Mouse (Mus musculus): Measurements from ENCODE around the gene Pabpn1l.
"Not testable (repeated sequence)": the region's sequence is repeated elsewhere in the genome, so short reads cannot be mapped to it uniquely, and the experiment has no call there.

Gene Pabpn1l

DNA sequence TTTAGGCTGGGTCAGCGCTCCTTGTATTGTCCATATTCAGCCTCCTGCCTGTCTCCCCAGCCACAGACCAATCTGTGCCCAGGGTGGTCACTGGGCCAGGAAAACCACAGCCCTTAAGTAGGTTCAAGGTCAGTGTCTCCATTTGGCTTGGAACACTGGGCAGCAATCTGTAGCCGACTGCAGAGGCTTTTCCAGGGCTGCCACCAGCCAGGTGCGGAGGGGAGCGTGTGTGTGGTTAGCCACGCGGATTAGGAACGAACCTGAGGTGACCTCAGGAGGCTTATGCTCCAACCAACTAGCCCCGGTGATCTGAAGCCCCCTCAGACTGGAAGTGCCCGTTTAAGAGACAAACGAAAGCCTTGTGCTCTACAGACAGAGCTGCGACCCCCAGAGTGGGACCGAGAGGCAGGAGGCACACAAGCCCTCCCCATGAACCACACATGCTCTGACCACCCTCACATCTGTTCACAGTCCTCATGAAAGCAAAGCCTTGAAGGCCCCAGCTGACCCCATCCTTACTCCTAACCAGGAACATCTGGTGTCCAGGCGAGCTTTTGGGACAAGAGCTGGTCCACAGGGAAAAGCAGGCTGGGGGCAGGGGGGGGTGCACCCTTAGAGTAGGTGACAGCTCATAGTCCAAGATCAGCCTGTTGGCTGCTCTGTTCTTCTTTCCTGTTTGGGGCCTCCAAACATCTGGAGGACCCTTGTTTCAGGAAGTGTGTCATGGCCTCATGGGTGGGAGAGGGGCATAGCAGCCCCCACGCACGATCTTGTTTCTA is 25.8 kb upstream of the Pabpn1l start:
- DNase-seq (ENCODE audit: low spot score), result no peak

DNA sequence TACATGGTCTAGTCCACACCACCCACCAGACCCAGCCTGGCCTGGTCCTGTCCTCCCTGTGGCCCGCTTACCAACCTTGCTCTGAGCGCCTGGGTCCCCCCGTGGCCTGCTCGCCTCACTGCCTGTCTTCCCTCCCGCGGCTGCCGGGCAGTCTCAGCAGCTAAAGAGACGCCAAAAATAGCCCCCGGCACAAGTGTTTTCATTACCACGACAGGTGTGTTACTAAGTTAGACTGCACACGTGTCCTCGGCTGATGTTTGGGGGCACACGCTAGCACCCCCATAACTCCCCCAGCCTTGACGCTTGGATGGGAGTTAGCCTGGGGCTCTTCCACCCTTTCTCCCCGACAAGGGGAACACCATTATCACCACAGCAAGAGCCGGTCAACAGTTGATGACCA is 23.8 kb upstream of the Pabpn1l start:
- DNase-seq (ENCODE audit: low spot score), result no peak

DNA sequence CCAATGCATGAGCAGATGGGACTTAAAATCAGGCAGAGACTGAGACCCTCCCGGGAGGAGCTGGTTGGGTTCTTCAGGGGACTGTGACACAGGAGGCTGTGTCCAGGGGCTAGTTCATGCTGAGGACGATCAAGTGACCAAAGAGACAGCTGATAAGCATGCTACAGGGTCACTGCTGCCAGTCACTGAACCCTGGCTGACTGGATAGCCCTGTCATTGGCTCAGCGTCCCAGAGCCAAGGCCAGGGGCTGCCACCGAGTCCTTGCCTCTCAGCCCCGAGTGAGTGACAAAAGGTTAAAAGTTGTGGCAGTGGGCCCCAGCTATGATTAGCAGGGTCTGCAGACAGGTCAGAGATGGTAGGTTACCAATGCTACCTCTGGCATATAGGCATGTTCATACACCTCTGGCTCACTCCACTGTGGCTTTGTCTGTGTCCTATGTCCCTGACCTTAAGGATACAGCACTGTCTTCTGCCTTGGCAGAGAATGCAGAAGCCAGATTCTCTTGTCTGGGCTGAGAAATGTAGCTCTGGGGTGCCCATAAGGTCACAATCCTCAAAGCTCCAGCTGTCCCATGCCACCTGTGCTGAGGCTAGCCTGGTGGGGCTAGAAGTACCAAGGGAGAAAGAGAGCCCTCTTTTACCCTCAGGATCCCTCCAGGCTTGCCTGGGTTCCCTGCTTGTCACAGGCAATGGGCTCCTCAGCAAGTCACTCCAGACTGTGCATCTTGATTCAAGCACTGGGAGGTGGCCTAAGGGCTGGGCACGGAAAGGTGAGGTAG is 21.8 kb upstream of the Pabpn1l start:
- no peak for DNase-seq (ENCODE audit: low spot score)

DNA sequence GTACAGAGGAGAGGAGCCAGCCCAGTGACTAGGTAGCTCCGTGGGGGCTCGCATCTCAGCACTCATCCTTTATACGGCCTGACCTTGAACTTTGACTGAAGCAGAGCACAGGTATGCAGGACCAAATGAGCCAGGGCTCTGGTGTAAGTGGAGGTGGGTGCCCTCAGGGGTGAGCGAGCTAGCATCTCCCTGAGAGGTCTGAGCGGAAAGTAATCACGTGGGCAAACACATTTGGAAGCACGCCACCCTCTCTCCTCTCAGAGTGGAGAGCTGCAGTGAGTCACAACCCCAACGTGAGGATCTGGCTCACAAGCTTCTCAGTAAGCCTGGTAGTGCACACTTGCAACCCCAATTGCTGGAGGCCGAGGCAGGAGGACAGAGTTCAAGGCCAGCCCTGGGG is 19.5 kb upstream of the Pabpn1l start:
- DNase-seq (ENCODE audit: low spot score), result peak; percentile 65

DNA sequence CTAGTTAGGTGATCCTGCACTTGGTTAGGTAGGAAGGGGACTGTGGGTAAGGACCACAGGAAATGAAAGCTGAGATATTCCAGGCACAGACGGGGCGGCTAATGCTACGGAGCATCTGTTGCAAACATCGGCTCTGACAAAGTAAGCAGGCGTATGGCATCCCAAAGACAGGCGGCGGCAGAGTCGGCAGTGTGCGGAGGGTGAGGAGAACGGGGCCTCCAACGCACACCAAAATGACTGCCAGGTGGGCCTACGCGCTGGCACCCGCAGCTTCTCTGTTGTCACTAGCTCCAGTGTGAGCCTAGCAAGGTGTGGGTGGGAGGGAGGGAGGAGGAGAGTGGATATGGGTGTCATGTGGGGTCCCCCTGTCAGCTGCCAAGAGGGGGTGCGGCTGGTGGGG is 18.9 kb upstream of the Pabpn1l start:
- no peak for DNase-seq (ENCODE audit: low spot score)

DNA sequence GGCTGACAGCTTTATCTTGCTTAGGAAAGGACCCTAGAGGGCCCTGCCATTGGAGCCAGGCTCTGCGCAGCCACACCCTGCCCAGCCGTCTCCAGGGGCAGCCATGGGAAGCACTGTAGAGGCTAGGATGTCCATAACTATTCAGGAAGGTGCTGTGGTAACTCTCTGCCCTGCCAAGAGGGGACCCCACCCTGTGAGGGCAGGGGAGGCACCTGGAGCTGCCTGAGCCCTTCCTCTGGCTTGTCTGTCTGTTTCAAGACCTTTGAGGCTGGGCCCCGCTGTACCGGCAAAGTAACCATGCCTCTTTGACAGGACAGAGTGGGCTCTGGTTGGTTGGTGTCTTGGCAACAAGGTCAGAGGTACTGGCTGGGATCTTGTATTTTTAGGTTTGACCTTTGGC is 18.3 kb upstream of the Pabpn1l start:
- DNase-seq (ENCODE audit: low spot score), result no peak

DNA sequence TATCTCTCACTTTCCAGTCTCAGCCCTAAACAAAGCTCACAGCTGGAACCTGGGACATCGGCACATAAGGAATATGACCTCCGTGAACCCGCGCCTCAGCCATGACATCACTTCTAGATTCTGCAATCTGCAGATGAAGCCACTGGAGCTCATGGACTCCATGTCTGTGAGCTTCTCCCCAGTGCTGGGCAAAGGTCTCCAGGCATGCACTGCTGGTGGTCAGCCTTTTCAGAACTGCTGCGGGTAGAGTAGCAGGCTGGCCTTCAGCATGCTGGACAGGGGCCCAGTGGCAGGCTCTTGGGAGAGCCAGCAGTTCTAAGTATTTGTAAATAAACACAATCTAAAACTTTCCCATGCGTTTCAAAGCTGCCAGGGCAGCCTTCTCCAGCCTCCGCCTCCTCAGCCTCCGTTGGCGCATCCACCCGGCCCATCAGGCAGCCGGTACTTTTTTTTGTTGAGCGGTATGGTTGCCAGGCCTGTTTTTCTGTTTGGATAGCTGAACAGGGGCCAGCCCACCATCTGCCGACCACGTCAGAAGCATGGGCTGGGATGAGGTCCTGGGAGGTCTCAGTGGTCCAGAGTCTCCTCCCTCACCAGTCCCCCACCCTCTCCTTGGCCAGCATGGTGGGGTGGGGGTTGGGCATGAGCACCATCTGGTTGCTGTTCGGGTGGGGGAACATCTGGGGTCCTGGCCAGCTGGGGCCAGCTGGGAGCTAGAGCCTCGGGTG is 17.1 kb upstream of the Pabpn1l start:
- DNase-seq (ENCODE audit: low spot score), result peak; percentile 79

DNA sequence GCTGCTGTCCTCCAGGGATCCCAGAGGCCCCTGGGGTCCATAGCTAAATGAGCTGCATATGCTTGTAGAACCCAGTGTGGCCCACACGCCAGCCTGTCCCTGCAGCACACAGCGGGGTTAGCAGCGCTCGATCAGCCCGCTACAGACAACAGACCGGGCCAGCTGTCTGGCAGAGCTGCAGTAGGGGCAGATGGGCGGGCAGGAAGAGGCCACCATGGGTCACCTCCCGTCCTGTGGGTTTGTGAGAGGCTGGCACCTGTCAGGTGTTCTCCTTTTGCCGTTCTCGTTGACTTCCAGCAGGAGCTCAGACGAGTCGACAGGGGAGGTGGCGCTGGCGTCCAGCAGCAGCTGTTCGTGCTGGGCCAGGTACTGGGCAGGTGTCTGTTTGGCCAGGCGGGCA is 16.1 kb upstream of the Pabpn1l start:
- no peak for DNase-seq (ENCODE audit: low spot score)

DNA sequence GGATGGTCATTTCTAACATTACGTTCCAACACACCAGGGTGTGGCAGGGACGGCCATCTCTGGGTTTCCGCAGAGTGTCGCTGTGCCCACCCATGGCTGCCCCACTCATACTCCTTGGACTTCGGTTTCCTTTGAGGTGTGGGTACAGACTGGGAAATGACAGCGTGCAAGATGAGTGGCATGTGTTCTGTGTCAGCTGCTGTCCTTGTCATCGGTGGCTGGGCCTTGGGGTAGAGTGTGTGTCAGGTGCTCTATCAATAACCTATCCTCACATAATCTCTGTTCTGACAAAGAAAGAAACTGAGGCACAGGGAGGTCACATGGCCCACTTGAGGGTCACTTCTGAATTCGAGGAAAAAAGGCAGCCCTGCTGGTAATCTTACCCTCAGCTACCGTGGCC is 14.7 kb upstream of the Pabpn1l start:
- DNase-seq (ENCODE audit: low spot score), result no peak

DNA sequence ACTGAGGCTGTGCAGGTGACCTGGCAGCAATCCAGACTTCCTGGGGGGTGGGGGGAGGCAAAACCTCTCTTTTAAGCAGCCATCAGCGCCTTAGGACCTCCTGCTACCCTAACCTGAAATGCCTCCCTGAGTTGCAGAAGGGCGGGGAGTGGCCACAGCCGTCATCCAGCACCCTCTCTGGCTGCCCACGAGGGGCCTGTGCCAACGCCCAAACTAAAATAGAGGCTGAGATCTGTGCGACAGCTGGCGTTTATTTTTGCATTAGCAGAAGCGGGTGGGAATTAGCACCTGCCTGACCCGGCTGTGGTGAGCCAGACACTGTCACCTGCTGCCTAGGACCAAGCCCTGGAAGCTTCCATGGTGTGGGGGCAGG is 14.2 kb upstream of the Pabpn1l start:
- no peak for DNase-seq (ENCODE audit: low spot score)

DNA sequence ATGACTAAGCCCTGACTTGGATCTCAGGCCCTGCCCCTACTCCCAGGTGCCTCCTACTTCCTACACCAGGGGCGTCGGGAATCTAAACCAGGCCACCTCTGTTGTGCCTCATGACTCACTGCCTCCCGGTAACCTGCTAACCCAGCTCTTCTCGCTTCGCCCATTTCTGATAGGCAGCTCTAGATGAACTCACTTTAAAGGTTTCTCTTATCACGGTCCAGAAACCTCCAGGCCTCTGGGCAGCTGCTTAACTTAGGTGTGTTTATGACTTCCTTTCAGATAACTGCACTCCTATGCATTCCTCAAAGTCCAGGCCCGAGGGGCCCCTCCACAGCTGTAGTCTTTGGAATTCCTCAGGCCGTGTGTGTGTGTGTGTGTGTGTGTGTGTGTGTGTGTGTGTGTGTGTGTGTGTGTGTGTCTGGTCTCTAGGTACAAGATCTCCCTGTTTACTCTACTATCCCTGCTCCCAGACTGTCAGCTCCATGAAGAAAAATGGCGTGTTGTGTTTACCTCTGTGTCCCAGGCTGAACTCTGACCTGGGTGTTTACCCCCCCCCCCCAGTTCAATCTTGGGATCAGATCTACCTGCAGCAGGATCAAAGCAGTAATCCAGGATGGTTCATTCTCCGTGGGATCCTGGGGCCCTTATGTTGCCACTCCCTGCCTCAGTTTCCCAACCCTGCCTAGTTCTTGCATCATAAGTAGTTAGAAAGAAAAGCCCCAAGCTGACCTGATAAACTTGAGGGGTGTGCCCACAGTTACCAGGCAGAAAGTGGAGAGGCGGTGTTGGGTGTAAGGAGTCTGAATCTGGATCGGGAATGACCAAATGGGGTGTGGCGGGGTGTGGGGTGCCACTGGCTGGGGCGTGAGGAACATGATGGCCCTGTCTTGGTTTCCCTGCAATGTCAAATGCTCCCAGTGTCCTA is 13.6 kb upstream of the Pabpn1l start:
- DNase-seq (ENCODE audit: low spot score), result no peak

DNA sequence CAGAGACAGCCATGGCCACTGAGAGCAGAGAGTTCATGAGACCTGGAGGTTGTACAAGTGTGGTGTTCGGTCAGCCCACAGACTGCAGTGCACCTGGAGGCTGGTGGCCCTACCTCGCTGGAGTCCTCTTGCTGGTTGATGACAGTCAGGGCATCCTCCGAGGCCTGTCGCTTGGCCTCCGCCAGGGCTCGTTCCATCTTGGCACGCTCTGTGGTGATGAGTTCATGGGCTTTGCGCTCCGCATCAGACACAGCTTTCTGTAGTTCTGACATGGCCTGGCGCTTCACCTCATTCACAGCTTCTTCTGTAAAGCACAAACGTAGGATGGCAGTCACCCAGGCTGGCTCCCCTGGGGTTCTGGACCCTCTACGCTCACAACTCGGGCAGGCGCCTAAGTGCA is 10.7 kb upstream of the Pabpn1l start:
- DNase-seq (ENCODE audit: low spot score), result no peak

DNA sequence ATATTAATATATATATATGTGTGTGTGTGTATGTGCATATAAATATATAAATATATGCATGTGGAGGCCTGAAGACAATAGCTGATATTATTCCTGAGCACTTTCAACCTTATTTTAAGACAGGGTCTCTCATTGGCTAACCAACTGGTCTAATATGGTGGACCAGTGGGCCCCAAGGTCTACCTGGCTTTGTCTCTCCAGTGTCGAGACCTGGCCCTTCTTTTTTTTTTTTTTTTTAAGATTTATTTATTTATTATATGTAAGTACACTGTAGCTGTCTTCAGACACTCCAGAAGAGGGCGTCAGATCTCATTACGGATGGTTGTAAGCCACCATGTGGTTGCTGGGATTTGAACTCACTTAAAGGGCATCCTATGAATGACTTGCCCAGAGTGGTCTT is 9.6 kb upstream of the Pabpn1l start:
- not testable (repeated sequence) for DNase-seq (ENCODE audit: low spot score)

DNA sequence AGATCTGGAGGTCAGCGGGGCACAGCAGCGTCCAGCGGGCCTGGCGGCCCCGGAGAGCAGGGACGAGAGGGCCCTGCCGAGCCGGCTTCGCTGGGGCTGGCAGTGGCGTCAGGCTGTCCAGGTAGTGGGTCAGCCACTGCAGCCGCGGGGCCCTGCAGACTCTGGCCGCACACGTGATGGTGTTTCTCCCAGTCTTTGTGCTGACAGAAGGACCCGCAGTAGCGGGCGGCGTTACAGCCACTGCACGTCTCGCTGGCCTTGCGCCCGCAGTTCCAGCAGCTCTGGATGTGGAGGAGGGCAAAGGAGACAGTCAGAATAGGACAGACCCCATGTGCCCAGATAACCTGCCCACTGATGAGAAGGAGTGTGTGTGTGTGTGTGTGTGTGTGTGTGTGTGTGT is 8.2 kb upstream of the Pabpn1l start:
- DNase-seq (ENCODE audit: low spot score), result no peak

DNA sequence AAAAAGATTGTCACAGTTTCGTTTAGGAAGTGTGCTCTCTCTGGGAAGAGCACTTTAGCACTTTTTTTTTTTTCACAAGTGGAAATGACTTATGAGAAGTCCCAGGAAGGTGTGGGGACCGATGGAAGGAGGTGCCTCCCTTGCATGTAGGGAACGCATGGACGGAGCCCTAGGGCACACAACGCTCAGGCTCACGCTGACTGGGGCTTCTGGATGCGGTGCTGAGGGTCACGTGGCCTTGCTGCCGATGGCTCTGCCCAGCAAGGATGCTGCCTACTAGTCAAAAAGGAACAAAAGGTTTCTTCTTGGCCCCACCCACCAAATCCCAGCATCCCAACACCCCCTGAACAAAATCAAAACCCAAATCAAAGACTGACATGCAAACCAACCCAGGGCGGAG is 6.8 kb upstream of the Pabpn1l start:
- DNase-seq (ENCODE audit: low spot score), result no peak

DNA sequence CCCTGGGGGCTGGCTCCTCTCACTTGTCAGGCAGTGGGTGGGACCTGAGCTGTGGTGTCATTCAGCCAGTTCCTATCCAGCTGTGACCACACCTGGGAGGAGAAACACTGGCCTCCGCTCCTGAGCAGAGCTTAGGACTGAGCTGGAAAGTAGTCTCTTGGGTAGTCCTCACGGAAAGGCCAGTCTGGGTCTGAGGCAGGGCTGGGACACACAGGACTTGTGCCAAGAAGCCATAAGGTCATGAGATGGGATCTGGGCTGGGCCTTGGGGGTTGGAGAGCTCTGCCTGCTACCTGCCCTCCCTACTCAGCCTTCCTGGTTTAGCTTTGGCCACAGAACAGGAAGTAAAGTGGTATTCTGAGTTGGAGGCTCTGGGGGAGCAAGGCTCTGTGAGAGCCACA is 4.4 kb upstream of the Pabpn1l start:
- no peak for DNase-seq (ENCODE audit: low spot score)

DNA sequence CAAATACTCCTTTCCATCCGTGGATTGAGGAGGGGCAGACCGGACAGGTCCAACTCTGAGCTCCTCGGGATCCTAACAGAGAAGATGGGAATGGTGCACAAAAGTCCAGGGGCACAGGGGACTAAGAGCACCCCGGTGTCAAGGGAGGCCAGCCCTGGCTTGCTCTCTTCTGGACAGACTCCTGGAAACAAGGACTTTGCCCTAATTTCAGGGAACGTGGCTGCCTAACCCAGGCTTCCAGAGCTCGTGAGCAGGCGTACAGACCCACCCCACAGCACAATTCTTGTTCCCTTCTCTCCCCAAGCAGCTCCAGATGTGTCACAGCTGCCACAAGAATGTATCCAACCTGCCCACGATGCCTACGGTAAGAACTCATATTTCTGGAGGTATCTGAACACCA is 3.3 kb upstream of the Pabpn1l start:
- no peak for DNase-seq (ENCODE audit: low spot score)

DNA sequence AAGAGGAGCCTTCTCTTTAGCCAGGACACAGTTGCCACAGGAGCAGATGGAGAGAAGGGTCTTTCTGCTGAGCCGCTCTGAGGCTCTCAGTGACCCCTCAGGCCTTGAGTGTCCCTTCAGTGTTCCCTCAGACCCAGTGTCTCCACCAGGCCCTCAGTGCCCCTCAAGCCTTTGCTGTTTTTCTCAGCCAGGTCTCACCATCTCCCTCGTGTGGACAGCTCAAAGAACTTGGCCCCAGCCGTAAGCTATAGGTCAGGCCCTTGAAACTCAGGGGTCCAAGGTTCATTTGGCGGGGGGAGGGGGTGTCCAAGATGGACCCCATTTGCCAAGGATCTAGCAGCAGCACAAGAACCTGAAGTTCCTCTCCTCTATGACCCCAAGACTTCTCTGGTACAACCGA is 2.1 kb upstream of the Pabpn1l start:
- DNase-seq (ENCODE audit: low spot score), result no peak

DNA sequence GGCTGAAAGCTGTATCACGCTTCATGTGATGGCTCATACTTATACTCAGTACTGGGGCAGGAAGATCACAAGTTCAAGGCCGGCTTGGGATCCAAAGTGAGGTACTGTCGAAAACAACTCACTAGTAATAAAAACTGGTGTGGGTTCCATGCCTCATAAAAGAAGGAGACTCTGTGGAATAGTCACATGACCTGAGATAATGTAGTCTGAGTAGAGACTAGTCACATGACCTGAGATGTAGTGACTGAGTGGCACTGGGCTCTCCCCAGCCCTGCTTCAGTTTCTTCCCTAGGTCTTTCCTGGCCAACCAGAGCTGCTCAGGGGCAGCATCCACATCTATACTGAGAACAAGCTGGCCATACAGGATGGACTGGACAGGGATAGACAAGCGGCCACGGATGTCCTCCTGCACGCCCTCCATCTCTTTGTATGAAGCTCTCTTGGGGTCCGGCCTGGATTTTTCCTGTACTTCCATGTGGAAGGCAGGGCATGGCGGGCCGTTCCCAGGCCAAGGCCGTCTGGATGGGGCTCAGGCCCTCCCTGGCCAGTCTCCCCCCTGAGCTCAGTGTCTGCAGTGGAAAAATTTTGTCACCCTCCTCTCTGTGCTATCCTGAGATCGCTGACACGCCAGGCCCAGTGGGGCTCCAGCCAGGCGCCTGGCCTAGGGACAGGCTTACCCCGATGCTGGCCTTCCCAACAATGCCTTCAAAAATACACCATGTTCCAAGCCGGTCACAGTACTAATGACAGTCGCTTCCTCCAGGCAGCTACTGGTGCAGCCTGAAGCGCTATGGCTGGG is 1.5 kb upstream of the Pabpn1l start:
- no peak for DNase-seq (ENCODE audit: low spot score)

DNA sequence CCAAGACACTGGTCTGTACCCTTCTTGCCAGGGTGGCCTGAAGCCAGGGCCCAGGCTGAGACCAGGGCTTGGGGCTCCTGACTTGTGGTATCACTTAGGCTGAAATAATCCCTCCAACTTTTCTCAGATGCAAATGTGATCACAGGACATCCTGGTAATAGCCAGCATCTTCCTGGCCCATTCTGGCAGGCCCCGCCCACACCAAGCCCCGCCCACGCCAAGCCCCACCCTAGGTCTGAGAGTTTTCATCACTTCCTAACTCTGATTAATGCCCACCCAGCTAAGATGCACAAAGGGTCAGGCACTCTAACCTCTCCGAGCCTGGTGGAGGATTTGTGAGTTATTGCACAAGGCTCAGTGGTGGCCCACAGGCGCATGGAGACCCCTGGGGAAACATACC is 2.1 kb downstream of the Pabpn1l start:
- DNase-seq (ENCODE audit: low spot score), result no peak
